Mouse (Mus musculus): ENCODE results near the gene Anp32e.
A peak's percentile ranks its signal among the peaks of the same experiment; 100 is the strongest.
"Not testable (repeated sequence)": the region's sequence is repeated elsewhere in the genome, so short reads cannot be mapped to it uniquely, and the experiment has no call there.

Anp32e gene

DNA sequence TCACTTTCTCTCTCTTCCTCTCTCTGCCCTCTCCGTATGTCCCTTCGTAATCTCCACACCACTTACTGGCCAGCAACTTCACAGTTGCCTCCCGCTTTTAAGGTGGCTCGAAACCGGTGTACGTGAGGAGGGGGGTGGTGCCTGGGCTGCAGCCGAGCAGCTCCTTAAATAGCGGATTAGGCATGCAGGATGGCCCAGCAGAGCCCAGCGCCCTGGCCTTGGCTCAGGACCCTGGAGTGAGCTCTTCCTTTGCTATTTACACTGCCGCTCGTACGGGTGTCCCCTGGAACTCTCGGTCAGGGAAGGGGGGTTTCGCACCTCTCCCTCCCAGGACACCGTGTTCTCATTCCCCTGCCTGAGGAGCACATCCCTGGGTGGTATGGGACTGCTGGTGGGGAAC is 24.5 kb upstream of the Anp32e start, which contains the start of gene Car14:
Gene Car14, minus strand, starts transcription at position 124 of the 400 bp plus-strand sequence.
- DNase-seq: peak in 1 of 2 experiments; percentile 29

- peak in 1 of 2 experiments; percentile 58 for DNase-seq
Observed at GRCm38 (mm10) chr3:95905146-95905939, 23.7 kb upstream of the Anp32e start.

GRCm38 (mm10) chr3:95905940-95906492 is 23.0 kb upstream of the Anp32e start:
- DNase-seq: peak; percentile 42 to 61

- DNase-seq: peak; percentile 47 to 69
Observed at GRCm38 (mm10) chr3:95906860-95907259, 22.2 kb upstream of the Anp32e start.

- DNase-seq: no peak
Observed at GRCm38 (mm10) chr3:95907613-95908012, 21.4 kb upstream of the Anp32e start.

GRCm38 (mm10) chr3:95914706-95915105 is 14.3 kb upstream of the Anp32e start:
- no peak for DNase-seq

GRCm38 (mm10) chr3:95916760-95917159 is 12.3 kb upstream of the Anp32e start:
- no peak for DNase-seq

GRCm38 (mm10) chr3:95920532-95920931 is 8.5 kb upstream of the Anp32e start:
- DNase-seq: not testable (repeated sequence)

DNA sequence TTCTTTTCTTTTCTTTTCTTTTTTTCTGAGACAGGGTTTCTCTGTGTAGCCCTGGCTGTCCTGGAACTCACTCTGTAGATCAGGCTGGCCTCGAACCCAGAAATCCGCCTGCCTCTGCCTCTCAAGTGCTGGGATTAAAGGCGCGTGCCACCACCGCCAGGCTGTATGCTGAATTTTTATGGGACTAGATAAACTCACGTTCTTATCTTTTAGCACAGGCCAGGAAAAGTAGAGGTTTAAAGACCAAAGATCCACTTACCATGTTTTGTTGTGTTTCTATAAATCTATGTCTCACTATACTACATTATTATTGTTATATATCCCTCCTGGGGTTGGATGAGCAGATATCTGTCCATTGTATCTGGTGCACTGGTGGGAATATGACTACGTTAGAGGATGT is 5.6 kb upstream of the Anp32e start:
- not testable (repeated sequence) for DNase-seq

DNA sequence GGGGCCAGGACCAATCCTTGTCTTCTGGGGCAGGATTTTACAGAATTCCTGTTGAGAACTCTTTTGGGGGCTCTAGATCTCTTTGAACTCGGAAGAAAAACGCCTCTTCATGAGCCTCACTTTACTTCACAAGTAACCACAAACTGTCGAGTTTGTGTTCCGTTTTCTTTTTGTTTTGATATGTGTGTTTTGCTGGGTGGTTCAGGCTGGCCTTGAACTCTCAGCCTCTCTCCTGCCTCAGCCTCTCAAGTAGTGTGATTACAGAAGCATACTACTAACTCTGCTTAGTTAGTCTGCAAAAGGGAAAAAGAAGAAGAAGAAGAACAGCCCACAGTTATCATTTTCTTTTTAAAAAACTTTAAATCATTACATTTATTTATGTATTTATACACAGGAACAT is 4.9 kb upstream of the Anp32e start:
- no peak for DNase-seq

DNA sequence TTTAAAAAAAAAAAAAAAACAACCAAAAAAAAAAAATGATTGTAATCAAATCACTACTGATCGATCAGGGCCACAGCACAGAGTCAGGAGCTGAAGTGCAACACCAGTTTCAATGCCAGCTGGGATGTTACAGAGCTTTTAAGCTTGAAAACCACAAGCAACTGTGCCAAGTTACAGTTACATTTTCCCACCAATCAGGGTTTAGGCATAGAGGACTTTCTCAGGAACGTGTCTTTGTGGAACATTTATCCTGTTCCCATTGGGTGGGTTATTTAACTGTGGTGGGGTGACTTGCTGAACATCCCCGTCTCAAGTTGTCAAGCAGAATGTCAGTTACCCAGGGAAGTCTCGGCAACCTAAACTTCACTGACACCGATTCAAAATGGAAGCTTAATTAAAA is 4.0 kb upstream of the Anp32e start:
- no peak for DNase-seq

GRCm38 (mm10) chr3:95928261-95928657 is 787 bp upstream of the Anp32e start:
- no peak for DNase-seq

- DNase-seq: peak; percentile 58
Observed at GRCm38 (mm10) chr3:95929581-95930470, 780 bp downstream of the Anp32e start.

- no peak for DNase-seq
Observed at GRCm38 (mm10) chr3:95930471-95930789, 1.4 kb downstream of the Anp32e start.

- DNase-seq: no peak
Observed at GRCm38 (mm10) chr3:95931471-95931870, 2.4 kb downstream of the Anp32e start.

- DNase-seq: no peak
Observed at GRCm38 (mm10) chr3:95932157-95932556, 3.1 kb downstream of the Anp32e start.

GRCm38 (mm10) chr3:95932566-95932965 is 3.5 kb downstream of the Anp32e start:
- no peak for DNase-seq

GRCm38 (mm10) chr3:95933111-95933750 is 4.2 kb downstream of the Anp32e start:
- DNase-seq: no peak

GRCm38 (mm10) chr3:95934448-95934847 is 5.4 kb downstream of the Anp32e start:
- DNase-seq: no peak

DNA sequence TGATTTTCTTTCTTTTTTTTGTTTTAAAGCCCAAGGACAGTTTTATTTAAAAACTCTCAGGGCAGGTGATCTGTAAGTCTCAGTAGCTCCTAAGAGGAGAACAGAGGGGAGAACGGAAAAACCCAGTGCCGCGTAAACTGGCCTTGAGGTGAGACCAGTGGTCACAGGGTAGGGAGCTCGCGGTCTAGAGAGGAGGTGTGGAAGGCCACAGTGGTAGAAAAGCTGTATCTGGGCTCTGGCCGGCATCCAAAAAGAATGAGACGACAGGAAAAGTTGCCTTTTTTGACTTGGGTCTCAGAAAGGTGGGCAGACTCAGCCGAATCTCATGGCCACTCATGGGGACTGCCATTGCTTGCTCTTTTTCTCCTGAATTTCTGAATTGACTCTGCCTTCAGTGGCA is 9.2 kb downstream of the Anp32e start:
- DNase-seq: no peak

- DNase-seq: peak in 1 of 2 experiments; percentile 27
Observed at GRCm38 (mm10) chr3:95938835-95939234, 9.8 kb downstream of the Anp32e start.

GRCm38 (mm10) chr3:95942749-95943148 is 13.7 kb downstream of the Anp32e start:
- no peak for DNase-seq

DNA sequence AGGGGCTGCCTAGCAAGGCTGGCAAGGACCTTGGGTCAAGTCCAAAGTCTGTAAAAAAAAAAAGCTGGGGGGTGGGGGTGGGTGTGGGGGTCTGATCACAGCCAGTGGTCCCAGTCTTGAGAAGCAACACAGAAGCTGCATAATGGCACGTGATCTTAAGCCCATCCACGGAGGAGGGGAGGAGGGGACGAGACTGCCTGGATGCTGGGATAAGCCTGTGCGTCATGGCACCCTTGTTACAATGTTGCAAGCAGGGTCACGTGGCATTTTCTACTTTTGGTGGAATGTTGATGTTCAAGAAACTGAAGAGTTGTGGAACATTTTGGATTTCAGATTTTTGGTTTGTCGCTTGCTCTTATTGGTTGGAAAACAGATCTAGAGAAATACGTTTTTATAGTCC is 14.2 kb downstream of the Anp32e start:
- no peak for DNase-seq

Data from cerebellum, postnatal 25 days (tissue).